Mouse (Mus musculus) neutrophil, adult 59 days (primary cell): ENCODE data around the gene Ldhd. TPM values are rescaled to one million over a fixed set of nuclear protein-coding genes. Genes with fewer than 3 reads are reported as not detected.

ENCODE experiments used
- total RNA-seq, 2 experiments: library from RNA; stranded (reverse); gene quantifications; 1 replicate in 1 of 2; 2 replicates in 1 of 2; pipeline ENCODE4 v1.2.4; 2023

Ldhd gene
- total RNA-seq = under 1 TPM in 1 of 2 experiments, not detected in 1; 0.13 TPM

DNA sequence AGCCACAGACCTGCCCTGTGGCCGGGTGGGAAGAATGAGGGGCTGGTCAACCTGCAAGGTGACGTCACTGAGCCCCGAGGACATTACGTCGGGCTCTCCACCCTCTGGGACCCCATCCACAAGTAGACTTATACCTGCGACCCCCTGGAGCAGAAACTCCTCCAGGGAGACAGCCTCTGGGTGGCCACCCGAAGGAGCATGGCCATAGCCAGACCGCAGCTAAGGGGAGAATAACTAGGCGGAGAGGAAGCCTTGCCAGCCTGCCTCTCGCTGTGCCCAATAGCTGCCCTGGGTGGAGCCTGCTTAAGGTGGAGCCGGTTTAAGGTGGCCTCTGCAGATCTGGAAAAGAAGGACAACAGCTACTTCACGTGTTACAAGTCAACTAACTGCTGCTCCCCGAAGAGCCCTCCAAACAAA, at the start of gene Ldhd:
TSS of gene Ldhd (minus strand) at position 270 of the 417 bp plus-strand sequence.

DNA sequence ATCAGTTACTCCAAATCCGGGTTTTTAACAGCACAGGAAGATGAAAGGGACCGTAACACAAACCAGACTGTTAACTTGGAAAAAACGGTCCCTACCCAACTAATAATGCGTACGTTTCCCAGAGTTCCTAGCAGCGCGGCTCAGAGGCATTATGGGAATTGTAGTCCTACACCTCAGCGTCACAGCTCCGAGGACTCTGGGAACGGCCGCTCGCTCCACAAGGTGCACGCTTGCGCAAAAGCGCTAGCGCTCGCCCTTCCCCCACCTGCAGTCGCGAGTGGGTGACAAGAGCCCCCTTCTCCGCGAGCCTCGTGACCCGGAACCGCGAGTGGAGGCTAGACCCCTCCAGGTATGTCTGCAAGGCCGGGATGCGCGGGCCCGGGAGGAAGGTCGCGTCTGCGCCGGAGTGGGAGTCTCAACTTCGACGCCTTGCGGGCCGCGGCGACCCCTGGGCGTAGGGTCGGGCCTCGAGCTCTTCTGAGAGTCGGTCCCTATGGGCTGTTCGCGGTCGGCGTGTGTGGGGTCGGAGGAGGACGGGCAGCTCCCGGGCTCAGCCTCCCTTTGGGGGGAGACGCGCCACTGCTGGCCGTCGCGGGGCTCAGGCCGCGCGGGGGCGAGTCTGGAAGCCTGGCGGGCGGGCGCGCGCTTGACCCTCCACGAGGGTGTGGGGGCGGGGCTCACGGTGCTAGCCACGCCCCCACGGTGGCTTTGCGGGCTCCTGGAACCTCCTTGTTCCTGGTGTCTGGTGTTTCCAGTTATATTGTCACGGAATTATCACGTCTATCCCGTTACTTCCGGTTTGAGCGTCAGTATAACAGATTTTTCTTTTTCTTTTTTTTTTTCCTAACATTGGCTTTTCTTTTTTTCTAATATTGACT, 13.3 kb upstream of the Ldhd start, which contains the start of gene Zfp1:
TSS of gene Zfp1 (plus strand) at position 138 of the 878 bp plus-strand sequence.

Other genes with a start within 250 kb of the Ldhd start
- not detected for gene Fa2h, start 236.6 kb downstream of the Ldhd start, total RNA-seq
- gene Wdr59, start 108.3 kb downstream of the Ldhd start, total RNA-seq = 1 to 10 TPM; 4.5 to 5.2 TPM
- gene Znrf1, start 94.3 kb downstream of the Ldhd start, total RNA-seq = 100 to 1,000 TPM; 165 to 179 TPM
- gene Zfp1, start 13.0 kb upstream of the Ldhd start, total RNA-seq = 1 to 10 TPM; 2.9 to 3.1 TPM
- under 1 TPM in 1 of 2 experiments, not detected in 1; 0.44 TPM for gene Ctrb1, start 60.6 kb upstream of the Ldhd start, total RNA-seq
- under 1 TPM in 1 of 2 experiments, not detected in 1; 0.20 TPM for gene Bcar1, start 113.4 kb upstream of the Ldhd start, total RNA-seq
- gene Cfdp1, start 223.9 kb upstream of the Ldhd start, total RNA-seq = 10 to 100 TPM; 19.0 to 22.6 TPM
- gene Tmem170, start 246.4 kb upstream of the Ldhd start, total RNA-seq = 1 to 10 TPM; 3.6 to 4.3 TPM